Mouse (Mus musculus) CH12.LX (cell line): ENCODE data around the gene Gtf2ird2.

Experiments used
- MEF2A ChIP-seq: IDR thresholded peaks from 2 replicates; pipeline ENCODE4 v1.6.1; 2014; ENCODE audit warnings: low read depth, mild to moderate bottlenecking, inconsistent platforms, low read length, improper control_type of control experiment, borderline replicate concordance
- POLR2AphosphoS2 ChIP-seq: IDR thresholded peaks from 2 replicates; pipeline ENCODE4 v1.6.1; 2011; ENCODE audit warnings: low read depth, low read length, improper control_type of control experiment
- USF2 ChIP-seq: conservative IDR thresholded peaks from 2 replicates; pipeline ENCODE4 v1.6.1; 2011; ENCODE audit warnings: low read depth, low read length, improper control_type of control experiment

- TF ChIP-seq POLR2AphosphoS2 (no peak), MEF2A (no peak), USF2 (no peak)
Observed at GRCm38 (mm10) chr5:134148153-134148552, 35.7 kb upstream of the Gtf2ird2 start.
